Mouse (Mus musculus) limb, embryonic 10.5 days (tissue): Measurements from ENCODE around the gene Nhej1. TPM values are rescaled to one million over a fixed set of nuclear protein-coding genes. Genes with fewer than 3 reads are reported as not detected.

Source experiments
- DNase-seq: peaks from one replicate; pipeline ENCODE4 v3.0.0-alpha.2; 2017; ENCODE audit warnings: low spot score
- H3K27ac ChIP-seq: fragments of 300-500 bp; sonication (generic); 2 replicates; pipeline ENCODE4 v1.5.1; 2016; ENCODE audit warnings: mild to moderate bottlenecking
- H3K27me3 ChIP-seq: fragments of 300-500 bp; sonication (generic); 2 replicates; pipeline ENCODE4 v1.6.1; 2016; ENCODE audit warnings: low read depth, mild to moderate bottlenecking; ENCODE audit not compliant: poor library complexity, severe bottlenecking
- H3K36me3 ChIP-seq: fragments of 300-500 bp; sonication (generic); 2 replicates; pipeline ENCODE4 v1.6.1; 2016; ENCODE audit warnings: mild to moderate bottlenecking, moderate library complexity
- H3K4me1 ChIP-seq: fragments of 300-500 bp; sonication (generic); 2 replicates; pipeline ENCODE4 v1.6.1; 2016
- H3K4me3 ChIP-seq: fragments of 300-500 bp; sonication (generic); 2 replicates; pipeline ENCODE4 v1.5.1; 2016; ENCODE audit warnings: mild to moderate bottlenecking, moderate library complexity
- H3K9me3 ChIP-seq: fragments of 300-500 bp; sonication (generic); replicated peaks from 2 replicates; pipeline ENCODE4 v1.6.1; 2016; ENCODE audit warnings: mild to moderate bottlenecking
- WGBS: fragments of 180-500 bp; shearing (Covaris S2); methylation state at CpG from one replicate; pipeline ENCODE4 v1.1.7; 2016; 5-methylcytosine and 5-hydroxymethylcytosine counted together
- polyA plus RNA-seq: library from polyadenylated mRNA; unstranded; fragments of >200 nt; fragmentation: Nextera tagmentation; extraction: Ambion mirVana; gene quantifications from 2 replicates; pipeline ENCODE4 v1.2.1, GENCODE M21; 2016

Gene Nhej1
- polyA plus RNA-seq, 1 experiment from 2014 or later, result 13.3 TPM

DNA sequence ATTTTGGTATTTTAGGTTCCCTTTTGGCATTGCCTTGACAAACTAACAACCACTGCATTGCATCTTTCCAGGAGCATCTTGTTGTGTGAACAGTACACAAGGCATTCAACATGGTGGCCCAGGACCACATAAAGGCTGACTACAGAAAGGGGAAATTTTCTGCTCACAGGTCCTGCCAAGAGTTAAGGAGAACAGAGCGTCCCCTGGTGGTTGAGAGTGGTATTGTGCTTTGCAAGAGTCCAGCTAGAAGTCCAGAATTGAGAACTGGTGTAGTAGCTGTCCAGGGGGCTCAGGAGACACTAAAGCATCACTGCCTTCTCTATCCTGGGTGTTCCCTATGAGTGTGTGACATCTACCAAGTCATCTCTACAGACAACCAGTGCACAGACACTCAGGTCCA, 124.5 kb downstream of the Nhej1 start:
- H3K27me3 ChIP-seq, result no peaks in the 10 kb centered on the region
- DNase-seq, result peak; percentile 69
- H3K4me3 ChIP-seq, result no peak overlapping the region
- 0% methylated on average over 1 of the region's 1 CpGs for WGBS
- no peak overlapping the region for H3K27ac ChIP-seq
- H3K4me1 ChIP-seq, result no peaks in the 10 kb centered on the region
- H3K36me3 ChIP-seq, result no peaks in the 10 kb centered on the region
- no peaks in the 10 kb centered on the region for H3K9me3 ChIP-seq

GRCm38 (mm10) chr1:74999173-74999572, 125.8 kb downstream of the Nhej1 start:
- Histone ChIP-seq H3K27ac (no peak overlapping the region), H3K9me3 (no peaks in the 10 kb centered on the region), H3K36me3 (no peaks in the 10 kb centered on the region), H3K4me3 (no peak overlapping the region), H3K27me3 (no peaks in the 10 kb centered on the region), H3K4me1 (no peaks in the 10 kb centered on the region)
- 86% methylated on average over 5 of the region's 5 CpGs for WGBS
- no peak for DNase-seq

- no peaks in the 10 kb centered on the region for H3K9me3 ChIP-seq
- no peak overlapping the region for H3K4me3 ChIP-seq
- no peaks in the 10 kb centered on the region for H3K27me3 ChIP-seq
- no peaks in the 10 kb centered on the region for H3K4me1 ChIP-seq
- WGBS, result 86% methylated on average over 2 of the region's 2 CpGs
- no peak for DNase-seq
- no peaks in the 10 kb centered on the region for H3K36me3 ChIP-seq
- no peak overlapping the region for H3K27ac ChIP-seq
These were observed 127.8 kb downstream of the Nhej1 start for GRCm38 (mm10) chr1:74997231-74997630.

GRCm38 (mm10) chr1:74977001-74977400, 148.0 kb downstream of the Nhej1 start:
- Histone ChIP-seq H3K9me3 (no peaks in the 10 kb centered on the region), H3K27me3 (no peaks in the 10 kb centered on the region), H3K36me3 (no peaks in the 10 kb centered on the region), H3K27ac (no peak overlapping the region), H3K4me3 (no peak overlapping the region), H3K4me1 (peaks cover 8% of the 10 kb centered on the region)
- no peak for DNase-seq
- 79% methylated on average over 8 of the region's 8 CpGs for WGBS

DNA sequence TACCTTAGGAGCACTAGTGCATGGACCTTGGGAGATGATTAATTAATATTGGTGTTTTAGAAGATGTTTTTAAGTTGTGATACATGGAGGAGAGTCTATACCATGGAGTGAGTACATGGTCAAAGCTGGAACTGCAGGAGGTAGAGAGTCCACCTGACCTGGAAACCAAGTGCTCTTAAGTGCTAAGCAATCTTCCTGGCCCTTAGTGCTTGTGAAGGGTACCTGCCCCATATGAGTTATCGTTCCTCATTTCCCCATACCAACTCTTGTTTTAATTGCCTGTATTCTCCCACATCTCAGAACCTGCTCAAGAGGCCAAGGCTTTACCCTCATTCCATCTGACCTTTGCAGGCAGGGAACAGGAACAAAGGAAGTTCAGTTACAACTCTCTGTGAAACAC, 149.1 kb downstream of the Nhej1 start:
- H3K27ac ChIP-seq, result no peak overlapping the region
- H3K9me3 ChIP-seq, result no peaks in the 10 kb centered on the region
- no peak for DNase-seq
- WGBS, result 100% methylated on average over 1 of the region's 1 CpGs
- H3K4me1 ChIP-seq, result peaks cover 13% of the 10 kb centered on the region
- H3K27me3 ChIP-seq, result no peaks in the 10 kb centered on the region
- H3K36me3 ChIP-seq, result no peaks in the 10 kb centered on the region
- H3K4me3 ChIP-seq, result no peak overlapping the region

DNA sequence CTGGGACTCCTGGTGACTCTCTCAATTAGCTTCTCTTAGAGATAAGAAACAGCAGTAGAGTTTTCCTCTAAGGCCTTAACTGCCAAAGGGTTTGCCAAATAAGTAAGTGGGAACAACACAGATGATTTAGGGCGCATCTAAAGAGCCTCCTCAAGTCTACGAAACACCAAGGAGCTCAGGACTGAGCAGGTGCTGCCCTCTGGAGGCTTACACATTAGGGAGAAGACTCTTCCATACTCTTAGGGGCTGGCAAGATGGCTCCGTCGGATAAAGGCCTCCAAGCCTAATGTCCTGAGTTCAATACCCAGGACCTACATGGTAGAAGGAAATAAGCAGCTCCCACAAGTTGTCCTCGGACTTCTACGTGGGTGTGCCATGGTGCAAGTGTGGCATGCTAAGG, 151.4 kb downstream of the Nhej1 start:
- Histone ChIP-seq H3K4me1 (peaks cover 10% of the 10 kb centered on the region), H3K27me3 (no peaks in the 10 kb centered on the region), H3K36me3 (no peaks in the 10 kb centered on the region), H3K4me3 (no peak overlapping the region), H3K27ac (no peak overlapping the region), H3K9me3 (no peaks in the 10 kb centered on the region)
- WGBS, result 80% methylated on average over 6 of the region's 6 CpGs
- DNase-seq, result no peak

- no peak for DNase-seq
- 0 out of 2 replicates have a peak, but pooled peaks cover 5% of the 10 kb centered on the region for H3K4me1 ChIP-seq
- no peaks in the 10 kb centered on the region for H3K9me3 ChIP-seq
- WGBS, result 54% methylated on average over 4 of the region's 4 CpGs
- H3K27me3 ChIP-seq, result no peaks in the 10 kb centered on the region
- H3K27ac ChIP-seq, result no peak overlapping the region
- H3K36me3 ChIP-seq, result no peaks in the 10 kb centered on the region
- H3K4me3 ChIP-seq, result no peak overlapping the region
These were observed 153.5 kb downstream of the Nhej1 start for GRCm38 (mm10) chr1:74971353-74972050.

DNA sequence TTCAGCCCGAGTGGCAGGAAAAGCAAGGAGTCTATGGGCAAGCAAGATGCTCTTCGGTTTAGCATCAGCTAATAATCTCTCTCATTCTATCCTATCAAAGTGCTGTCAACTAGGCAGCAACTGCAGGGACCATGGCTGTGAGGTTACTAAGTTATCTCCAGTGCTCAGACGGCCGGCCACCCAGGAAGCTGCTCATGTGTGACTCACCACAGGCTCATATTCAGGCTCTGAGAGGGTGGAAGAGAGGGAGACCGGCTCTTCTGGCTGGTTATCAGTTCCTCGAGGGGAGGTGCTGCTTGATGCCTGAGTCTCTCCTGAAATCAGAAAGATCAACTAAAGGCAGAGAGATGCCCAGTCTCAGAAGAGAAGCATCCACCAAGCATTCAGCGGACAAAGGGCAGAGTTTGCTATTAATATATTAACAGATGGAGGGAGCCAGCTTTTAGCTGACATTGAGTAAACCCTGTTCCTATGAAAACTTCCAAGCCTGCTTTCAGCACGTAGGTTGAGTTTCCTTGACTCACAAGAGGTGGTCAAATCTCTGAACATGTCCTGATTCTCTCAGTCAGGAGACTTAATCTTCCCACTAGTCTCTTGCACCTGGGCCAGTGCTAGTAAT, 156.9 kb downstream of the Nhej1 start:
- WGBS, result 74% methylated on average over 8 of the region's 8 CpGs
- Histone ChIP-seq H3K36me3 (no peaks in the 10 kb centered on the region), H3K4me1 (peaks cover 21% of the 10 kb centered on the region), H3K4me3 (no peak overlapping the region), H3K27ac (no peak overlapping the region), H3K9me3 (no peaks in the 10 kb centered on the region), H3K27me3 (peaks cover 9% of the 10 kb centered on the region; the same call in 1 of the 2 replicates)
- DNase-seq, result no peak

DNA sequence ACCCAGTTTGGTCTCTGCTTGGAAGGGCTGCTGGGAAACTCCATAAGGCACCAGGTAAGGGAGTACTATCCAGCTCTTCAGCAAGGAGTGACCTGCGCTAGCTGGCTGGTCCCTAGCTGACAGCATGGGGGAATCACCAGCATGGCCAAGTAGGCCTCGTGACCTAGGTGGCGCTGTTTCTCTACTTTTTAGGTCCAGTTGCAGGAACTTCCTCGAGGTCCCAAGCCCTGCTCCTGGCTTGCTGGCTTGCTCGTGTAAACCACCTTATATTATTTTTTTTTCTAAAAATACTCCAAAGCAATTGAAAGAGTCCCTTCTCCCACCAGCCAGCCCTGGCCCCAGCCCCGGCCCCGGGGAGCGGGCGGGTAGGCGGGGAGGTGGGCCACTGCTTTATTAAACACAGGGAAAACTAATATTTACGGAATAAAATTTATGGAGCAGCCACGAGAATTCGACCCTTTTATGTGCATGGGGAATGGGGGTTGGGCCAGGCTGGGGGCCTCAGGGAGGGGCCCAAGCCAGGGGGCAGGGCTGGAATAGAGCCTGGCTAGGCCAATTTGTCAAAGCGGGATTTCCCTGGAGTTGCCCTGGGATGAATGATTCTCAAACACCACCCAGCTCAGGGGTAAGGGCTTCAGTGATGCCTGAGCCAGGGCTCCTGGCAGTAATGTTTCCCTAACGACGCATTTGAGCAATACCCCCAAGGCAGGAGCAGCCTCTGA, 160.3 kb downstream of the Nhej1 start:
- Histone ChIP-seq H3K9me3 (no peaks in the 10 kb centered on the region), H3K36me3 (no peaks in the 10 kb centered on the region), H3K4me3 (peak overlapping the region; percentile 47), H3K27me3 (peaks cover 19% of the 10 kb centered on the region), H3K4me1 (peaks cover 16% of the 10 kb centered on the region), H3K27ac (peak overlapping the region; percentile 66)
- DNase-seq, result peak; percentile 79
- 9% methylated on average over 16 of the region's 16 CpGs for WGBS

GRCm38 (mm10) chr1:74962853-74963227, 162.2 kb downstream of the Nhej1 start:
- peaks cover 16% of the 10 kb centered on the region for H3K4me1 ChIP-seq
- no peak overlapping the region for H3K4me3 ChIP-seq
- no peaks in the 10 kb centered on the region for H3K36me3 ChIP-seq
- no peak for DNase-seq
- peaks cover 33% of the 10 kb centered on the region for H3K27me3 ChIP-seq
- H3K27ac ChIP-seq, result no peak overlapping the region
- no peaks in the 10 kb centered on the region for H3K9me3 ChIP-seq
- 90% methylated on average over 5 of the region's 5 CpGs for WGBS

GRCm38 (mm10) chr1:74962126-74962852, 162.7 kb downstream of the Nhej1 start:
- Histone ChIP-seq H3K4me3 (no peak overlapping the region), H3K9me3 (no peaks in the 10 kb centered on the region), H3K27ac (no peak overlapping the region), H3K36me3 (no peaks in the 10 kb centered on the region), H3K27me3 (peaks cover 38% of the 10 kb centered on the region), H3K4me1 (peaks cover 16% of the 10 kb centered on the region)
- 74% methylated on average over 5 of the region's 5 CpGs for WGBS
- no peak for DNase-seq

DNA sequence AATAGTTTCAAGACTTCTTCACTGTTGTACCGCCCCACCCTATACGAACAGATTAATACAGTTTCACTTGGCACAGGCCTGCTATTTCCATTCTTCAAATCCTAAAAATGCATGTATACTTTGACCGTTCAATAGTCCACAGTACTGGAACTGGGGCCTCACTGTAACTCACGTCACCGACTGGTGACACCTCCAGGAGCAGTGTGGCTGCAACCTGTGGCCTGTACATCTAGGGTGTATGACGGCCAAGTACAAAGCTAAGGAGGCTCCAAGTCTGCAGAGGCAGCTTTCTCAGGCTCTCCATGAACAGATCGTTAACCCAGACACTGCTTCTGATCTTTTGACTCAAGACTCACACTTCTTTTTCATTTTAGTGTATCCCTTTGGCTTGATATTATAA, 163.3 kb downstream of the Nhej1 start:
- Histone ChIP-seq H3K27ac (no peak overlapping the region), H3K36me3 (no peaks in the 10 kb centered on the region), H3K27me3 (peaks cover 44% of the 10 kb centered on the region), H3K9me3 (no peaks in the 10 kb centered on the region), H3K4me3 (no peak overlapping the region), H3K4me1 (peaks cover 16% of the 10 kb centered on the region)
- DNase-seq, result no peak
- 91% methylated on average over 7 of the region's 7 CpGs for WGBS

DNA sequence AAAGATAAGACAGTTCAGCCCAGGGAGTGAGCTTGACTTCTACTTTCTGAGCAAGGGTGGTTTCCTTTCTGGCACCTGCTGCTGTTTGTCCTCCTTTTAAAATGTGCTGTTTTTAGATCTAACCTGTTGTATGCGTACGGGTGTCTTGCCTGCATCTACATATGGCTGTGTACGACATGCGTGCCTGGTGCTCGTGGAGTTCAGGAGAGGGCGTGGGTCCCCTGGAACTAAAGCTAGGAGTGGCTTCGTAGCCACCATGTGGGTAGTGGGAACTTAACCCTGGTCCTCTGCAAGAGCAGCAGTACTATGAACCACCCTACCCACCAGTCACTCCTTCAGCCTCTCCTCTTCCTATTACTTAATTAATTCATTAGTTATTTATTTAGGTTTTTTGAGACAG, 164.9 kb downstream of the Nhej1 start:
- Histone ChIP-seq H3K4me1 (peaks cover 12% of the 10 kb centered on the region), H3K4me3 (no peak overlapping the region), H3K27ac (no peak overlapping the region), H3K9me3 (no peaks in the 10 kb centered on the region), H3K27me3 (peaks cover 61% of the 10 kb centered on the region), H3K36me3 (no peaks in the 10 kb centered on the region)
- WGBS, result 94% methylated on average over 7 of the region's 7 CpGs
- no peak for DNase-seq
